Mouse (Mus musculus): ENCODE data around the gene Cela3a. TPM values are rescaled to one million over a fixed set of nuclear protein-coding genes. Genes with fewer than 3 reads are reported as not detected.
A peak's percentile ranks its signal among the peaks of the same experiment; 100 is the strongest.

Cela3a gene
- polyA plus RNA-seq, 1 experiment = not detected

GRCm38 (mm10) chr4:137365356-137366062 lies 44.1 kb downstream of the Cela3a start:
- TF ChIP-seq CTCF (conservative IDR thresholded peaks at IDR 0.05; ENCODE audit: insufficient read depth, insufficient read length, low read depth, low read length) = no peak
- no peak for TF ChIP-seq POLR2A (IDR thresholded peaks at IDR 0.05; ENCODE audit: low read depth, low read length)
- H3K27me3 ChIP-seq (replicated peaks; ENCODE audit: control insufficient read depth, insufficient read depth, low read length) = no peaks in the 10 kb centered on the region
- H3K36me3 ChIP-seq (ENCODE audit: control insufficient read depth, insufficient read depth, low read length) = no peaks in the 10 kb centered on the region
- H3K4me1 ChIP-seq (ENCODE audit: control insufficient read depth, insufficient read depth, low read length) = no peaks in the 10 kb centered on the region; the same call in 1 of the 2 replicates
- DNase-seq = no peak
- 86% methylated on average over 19 of the region's 19 CpGs for WGBS
- H3K4me3 ChIP-seq (ENCODE audit: insufficient read depth, low read depth, low read length) = no peak overlapping the region
- H3K27ac ChIP-seq (ENCODE audit: insufficient read depth, low read depth, low read length) = no peak overlapping the region

GRCm38 (mm10) chr4:137364826-137365225 lies 44.8 kb downstream of the Cela3a start:
- TF ChIP-seq POLR2A (IDR thresholded peaks at IDR 0.05; ENCODE audit: low read depth, low read length) = no peak
- TF ChIP-seq CTCF (conservative IDR thresholded peaks at IDR 0.05; ENCODE audit: insufficient read depth, insufficient read length, low read depth, low read length) = no peak

GRCm38 (mm10) chr4:137360996-137361395 lies 48.6 kb downstream of the Cela3a start:
- WGBS = 84% methylated on average over 3 of the region's 3 CpGs
- TF ChIP-seq CTCF (conservative IDR thresholded peaks at IDR 0.05; ENCODE audit: insufficient read depth, insufficient read length, low read depth, low read length) (no peak), POLR2A (IDR thresholded peaks at IDR 0.05; ENCODE audit: low read depth, low read length) (no peak)

More at GRCm38 (mm10) chr4:137364826-137365225, 44.8 kb downstream of the Cela3a start:
- no peak for DNase-seq
- Histone ChIP-seq H3K4me3 (ENCODE audit: insufficient read depth, low read depth, low read length) (no peak overlapping the region), H3K27me3 (replicated peaks; ENCODE audit: control insufficient read depth, insufficient read depth, low read length) (no peaks in the 10 kb centered on the region), H3K36me3 (ENCODE audit: control insufficient read depth, insufficient read depth, low read length) (no peaks in the 10 kb centered on the region), H3K27ac (ENCODE audit: insufficient read depth, low read depth, low read length) (no peak overlapping the region), H3K4me1 (ENCODE audit: control insufficient read depth, insufficient read depth, low read length) (no peaks in the 10 kb centered on the region; the same call in 1 of the 2 replicates)
- 85% methylated on average over 6 of the region's 6 CpGs for WGBS

GRCm38 (mm10) chr4:137358291-137359002 lies 51.1 kb downstream of the Cela3a start:
- no peak overlapping the region for H3K27ac ChIP-seq (ENCODE audit: insufficient read depth, low read depth, low read length)
- peaks cover 14% of the 10 kb centered on the region; the same call in 1 of the 2 replicates for H3K4me1 ChIP-seq (ENCODE audit: control insufficient read depth, insufficient read depth, low read length)
- no peaks in the 10 kb centered on the region for H3K27me3 ChIP-seq (replicated peaks; ENCODE audit: control insufficient read depth, insufficient read depth, low read length)
- DNase-seq = no peak
- no peak overlapping the region for H3K4me3 ChIP-seq (ENCODE audit: insufficient read depth, low read depth, low read length)
- 52% methylated on average over 14 of the region's 14 CpGs for WGBS
- TF ChIP-seq POLR2A (IDR thresholded peaks at IDR 0.05; ENCODE audit: low read depth, low read length) (no peak), CTCF (conservative IDR thresholded peaks at IDR 0.05; ENCODE audit: insufficient read depth, insufficient read length, low read depth, low read length) (no peak)
- no peaks in the 10 kb centered on the region for H3K36me3 ChIP-seq (ENCODE audit: control insufficient read depth, insufficient read depth, low read length)

More at GRCm38 (mm10) chr4:137360996-137361395, 48.6 kb downstream of the Cela3a start:
- Histone ChIP-seq H3K27ac (ENCODE audit: insufficient read depth, low read depth, low read length) (no peak overlapping the region), H3K27me3 (replicated peaks; ENCODE audit: control insufficient read depth, insufficient read depth, low read length) (no peaks in the 10 kb centered on the region), H3K4me1 (ENCODE audit: control insufficient read depth, insufficient read depth, low read length) (no peaks in the 10 kb centered on the region; the same call in 1 of the 2 replicates), H3K36me3 (ENCODE audit: control insufficient read depth, insufficient read depth, low read length) (no peaks in the 10 kb centered on the region), H3K4me3 (ENCODE audit: insufficient read depth, low read depth, low read length) (no peak overlapping the region)
- no peak for DNase-seq

- no peak for TF ChIP-seq POLR2A (IDR thresholded peaks at IDR 0.05; ENCODE audit: low read depth, low read length)
- no peak for TF ChIP-seq CTCF (conservative IDR thresholded peaks at IDR 0.05; ENCODE audit: insufficient read depth, insufficient read length, low read depth, low read length)
- no peaks in the 10 kb centered on the region for H3K27me3 ChIP-seq (replicated peaks; ENCODE audit: control insufficient read depth, insufficient read depth, low read length)
- WGBS = under 1% methylated on average over 39 of the region's 44 CpGs
- H3K4me1 ChIP-seq (ENCODE audit: control insufficient read depth, insufficient read depth, low read length) = peaks cover 21% of the 10 kb centered on the region
- H3K27ac ChIP-seq (ENCODE audit: insufficient read depth, low read depth, low read length) = peak within 1 kb of the TSS; percentile 92
- peak; percentile 99 for DNase-seq
- no peaks in the 10 kb centered on the region for H3K36me3 ChIP-seq (ENCODE audit: control insufficient read depth, insufficient read depth, low read length)
- peak within 1 kb of the TSS; percentile 81 for H3K4me3 ChIP-seq (ENCODE audit: insufficient read depth, low read depth, low read length)
Observed at GRCm38 (mm10) chr4:137357517-137358254, 51.9 kb downstream of the Cela3a start, which contains the start of gene Cdc42. TSS of gene Cdc42 (minus strand) at chr4:137357720.

GRCm38 (mm10) chr4:137356674-137357510 lies 52.7 kb downstream of the Cela3a start:
- no peaks in the 10 kb centered on the region for H3K36me3 ChIP-seq (ENCODE audit: control insufficient read depth, insufficient read depth, low read length)
- peak overlapping the region; percentile 81 for H3K4me3 ChIP-seq (ENCODE audit: insufficient read depth, low read depth, low read length)
- H3K27me3 ChIP-seq (replicated peaks; ENCODE audit: control insufficient read depth, insufficient read depth, low read length) = no peaks in the 10 kb centered on the region
- TF ChIP-seq CTCF (conservative IDR thresholded peaks at IDR 0.05; ENCODE audit: insufficient read depth, insufficient read length, low read depth, low read length) (no peak), POLR2A (IDR thresholded peaks at IDR 0.05; ENCODE audit: low read depth, low read length) (no peak)
- DNase-seq = peak; percentile 80
- peaks cover 25% of the 10 kb centered on the region for H3K4me1 ChIP-seq (ENCODE audit: control insufficient read depth, insufficient read depth, low read length)
- peak overlapping the region; percentile 92 for H3K27ac ChIP-seq (ENCODE audit: insufficient read depth, low read depth, low read length)
- WGBS = under 1% methylated on average over 74 of the region's 90 CpGs

Other genes with a start within 250 kb of the Cela3a start
- 2.1 and 3.3 TPM in 2 replicates for gene Wnt4, start 132.3 kb downstream of the Cela3a start, polyA plus RNA-seq (2012; rRNA removed)
- gene Cdc42, start 52.1 kb downstream of the Cela3a start, polyA plus RNA-seq (2012; rRNA removed) = 83.5 and 116 TPM in 2 replicates
- not detected in 2 replicates for gene Cela3b, start 20.7 kb upstream of the Cela3a start, polyA plus RNA-seq (2012; rRNA removed)
- gene 1700013G24Rik, start 43.5 kb upstream of the Cela3a start, polyA plus RNA-seq (2012; rRNA removed) = 0.22 and 0.46 TPM in 2 replicates
- gene Hspg2, start 59.0 kb upstream of the Cela3a start, polyA plus RNA-seq (2012; rRNA removed) = 29.7 and 34.7 TPM in 2 replicates
- gene Ldlrad2, start 164.8 kb upstream of the Cela3a start, polyA plus RNA-seq (2012; rRNA removed) = not detected in 2 replicates
- gene Usp48, start 184.0 kb upstream of the Cela3a start, polyA plus RNA-seq (2012; rRNA removed) = 38.6 and 39.5 TPM in 2 replicates

Measured in kidney, adult 2 months (tissue).